ENCODE assay signal across 15 mouse cellular contexts in genomic region chr2:142517731-142518130, GRCm38 (mm10).
"Had no signal": no experiment of that assay in that cellular context is flagged by ENCODE, and none has a peak within 500 bp of the region (broad histone marks: within the 10 kb centered on the region; RNA-seq: fewer than 3 reads in every experiment).

No protein-coding gene starts in this region.

- DNase-seq: kidney, adult 8-10 months; kidney, postnatal 25 days; liver; liver, embryonic 13.5 days; liver, postnatal 0 days; lung, postnatal 14 days; thymus, postnatal 14 days had no signal

- H3K4me3 ChIP-seq: limb, embryonic 12.5 days; liver, embryonic 13.5 days; lung, embryonic 15.5 days; megakaryocyte, embryonic 14.5 days; midbrain, embryonic 15.5 days; neural tube, embryonic 12.5 days had no signal

- H3K27ac ChIP-seq: limb, embryonic 12.5 days; liver, embryonic 13.5 days; lung, embryonic 15.5 days; macrophage; midbrain, embryonic 15.5 days; neural tube, embryonic 12.5 days; stomach, postnatal 0 days had no signal

- ATAC-seq: intestine, embryonic 16.5 days; liver, postnatal 0 days; midbrain, embryonic 15.5 days had no signal
